Mouse (Mus musculus) kidney, adult 2 months (tissue): ENCODE results near the gene Ddhd1.

Source experiments
- CTCF ChIP-seq: fragments of 200-500 bp; conservative IDR thresholded peaks from 2 replicates; pipeline ENCODE4 v1.5.1; 2011; ENCODE audit warnings: low read depth, mild to moderate bottlenecking, control low read depth, low read length, moderate library complexity, mixed read lengths; ENCODE audit not compliant: insufficient read depth, insufficient read length
- POLR2A ChIP-seq: fragments of 200-500 bp; IDR thresholded peaks from one replicate; pipeline ENCODE4 v1.6.1; 2011; ENCODE audit warnings: low read depth, low read length, control low read depth

DNA sequence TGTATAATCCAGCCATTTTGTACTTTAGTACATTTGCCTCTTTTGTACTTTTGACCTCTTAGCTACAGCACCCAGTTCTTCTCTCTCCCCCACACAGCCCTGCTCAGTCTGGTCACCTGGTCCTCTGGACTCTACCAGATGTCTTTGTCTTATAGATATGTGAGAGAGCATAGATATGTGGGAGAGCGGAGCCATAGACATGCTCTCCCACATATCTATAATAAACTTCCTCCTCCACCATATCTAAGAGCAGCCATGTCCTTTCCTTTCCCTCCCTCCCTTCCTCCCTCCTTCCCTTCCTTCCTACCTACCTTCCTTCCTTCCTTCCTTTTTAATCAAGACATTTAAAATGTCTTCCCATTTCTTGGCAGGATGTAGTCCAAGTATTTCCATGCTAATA is 2.4 kb upstream of the Ddhd1 start:
- TF ChIP-seq CTCF (no peak), POLR2A (no peak)
